Mouse (Mus musculus) midbrain, embryonic 12.5 days (tissue): Measurements from ENCODE around the gene S100a1. TPM values are rescaled to one million over a fixed set of nuclear protein-coding genes. Genes with fewer than 3 reads are reported as not detected.

Experiments used
- ATAC-seq: fragments of 200-750 bp; cut with Nextera tagmentation; 2 replicates; pipeline ENCODE4 v1.8.0; 2017; ENCODE audit warnings: low read depth, moderate TSS enrichment, moderate library complexity; ENCODE audit not compliant: low FRiP score
- H3K27ac ChIP-seq: fragments of 300-500 bp; sonication (generic); replicated peaks from 2 replicates; pipeline ENCODE4 v1.5.1; 2016; ENCODE audit warnings: mild to moderate bottlenecking
- H3K27me3 ChIP-seq: fragments of 300-500 bp; sonication (generic); 2 replicates; pipeline ENCODE4 v1.6.1; 2016; ENCODE audit warnings: mild to moderate bottlenecking
- H3K36me3 ChIP-seq: fragments of 300-500 bp; sonication (generic); 2 replicates; pipeline ENCODE4 v1.6.1; 2016
- H3K4me1 ChIP-seq: fragments of 300-500 bp; sonication (generic); 2 replicates; pipeline ENCODE4 v1.6.1; 2016
- H3K4me2 ChIP-seq: fragments of 300-500 bp; sonication (generic); replicated peaks from 2 replicates; pipeline ENCODE4 v1.6.1; 2016; ENCODE audit warnings: mild to moderate bottlenecking, moderate library complexity
- H3K4me3 ChIP-seq: fragments of 300-500 bp; sonication (generic); 2 replicates; pipeline ENCODE4 v1.5.1; 2016; ENCODE audit warnings: mild to moderate bottlenecking
- H3K9ac ChIP-seq: fragments of 300-500 bp; sonication (generic); replicated peaks from 2 replicates; pipeline ENCODE4 v1.6.1; 2016; ENCODE audit warnings: mild to moderate bottlenecking, moderate library complexity
- H3K9me3 ChIP-seq: fragments of 300-500 bp; sonication (generic); 2 replicates; pipeline ENCODE4 v1.6.1; 2016; ENCODE audit warnings: mild to moderate bottlenecking
- WGBS: fragments of 180-500 bp; shearing (Covaris S2); methylation state at CpG from one replicate; pipeline ENCODE4 v1.1.7; 2016; 5-methylcytosine and 5-hydroxymethylcytosine counted together
- polyA plus RNA-seq: library from polyadenylated mRNA; unstranded; fragments of >200 nt; fragmentation: Nextera tagmentation; extraction: Ambion mirVana; gene quantifications from 2 replicates; pipeline ENCODE4 v1.2.1, GENCODE M21; 2016

S100a1 gene
- polyA plus RNA-seq, 1 experiment from 2014 or later: 6.4 TPM

GRCm38 (mm10) chr3:90527291-90527873, 13.2 kb upstream of the S100a1 start:
- Histone ChIP-seq H3K36me3 (no peaks in the 10 kb centered on the region), H3K27ac (no peak overlapping the region), H3K9ac (no peak overlapping the region), H3K27me3 (peaks cover 4% of the 10 kb centered on the region; the same call in 1 of the 2 replicates), H3K4me1 (no peaks in the 10 kb centered on the region), H3K4me2 (no peak overlapping the region), H3K9me3 (no peaks in the 10 kb centered on the region), H3K4me3 (no peak overlapping the region)
- WGBS: 88% methylated on average over 7 of the region's 7 CpGs
- ATAC-seq: no peak

DNA sequence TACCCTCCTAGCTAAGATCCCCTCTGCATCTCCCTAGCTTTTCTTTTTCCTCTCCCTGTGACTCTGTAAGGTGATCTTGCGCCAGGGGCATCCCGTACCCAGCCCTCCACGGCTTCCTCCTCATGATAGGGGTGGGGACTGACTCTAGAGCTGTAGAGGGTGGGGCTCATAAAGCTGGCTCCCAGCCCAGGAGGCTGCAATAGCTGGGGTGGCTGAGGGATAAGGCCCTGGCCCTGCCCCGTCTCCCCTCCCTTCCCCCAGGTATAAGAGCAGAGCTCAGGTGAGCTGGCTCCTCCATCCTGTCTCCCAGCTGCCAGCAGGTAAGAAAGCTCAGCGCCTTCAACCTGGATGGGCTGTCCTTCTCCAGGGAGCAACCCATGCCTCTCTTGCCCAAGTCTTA, 12.4 kb upstream of the S100a1 start, which contains the start of gene S100a14:
Gene S100a14, plus strand, starts transcription at position 277 of the 400 bp plus-strand sequence.
- Histone ChIP-seq H3K36me3 (no peaks in the 10 kb centered on the region), H3K27ac (no peak within 1 kb of the TSS), H3K27me3 (peaks cover 4% of the 10 kb centered on the region; the same call in 1 of the 2 replicates), H3K4me3 (no peak within 1 kb of the TSS), H3K9ac (no peak within 1 kb of the TSS), H3K4me1 (no peaks in the 10 kb centered on the region), H3K4me2 (no peak within 1 kb of the TSS), H3K9me3 (no peaks in the 10 kb centered on the region)
- ATAC-seq: no peak
- WGBS: 80% methylated on average over 5 of the region's 5 CpGs

GRCm38 (mm10) chr3:90526076-90526475, 11.9 kb upstream of the S100a1 start:
- Histone ChIP-seq H3K9ac (no peak overlapping the region), H3K9me3 (no peaks in the 10 kb centered on the region), H3K4me1 (no peaks in the 10 kb centered on the region), H3K27me3 (peaks cover 4% of the 10 kb centered on the region; the same call in 1 of the 2 replicates), H3K27ac (no peak overlapping the region), H3K36me3 (no peaks in the 10 kb centered on the region), H3K4me3 (no peak overlapping the region), H3K4me2 (no peak overlapping the region)
- 82% methylated on average over 2 of the region's 2 CpGs for WGBS
- ATAC-seq: no peak

DNA sequence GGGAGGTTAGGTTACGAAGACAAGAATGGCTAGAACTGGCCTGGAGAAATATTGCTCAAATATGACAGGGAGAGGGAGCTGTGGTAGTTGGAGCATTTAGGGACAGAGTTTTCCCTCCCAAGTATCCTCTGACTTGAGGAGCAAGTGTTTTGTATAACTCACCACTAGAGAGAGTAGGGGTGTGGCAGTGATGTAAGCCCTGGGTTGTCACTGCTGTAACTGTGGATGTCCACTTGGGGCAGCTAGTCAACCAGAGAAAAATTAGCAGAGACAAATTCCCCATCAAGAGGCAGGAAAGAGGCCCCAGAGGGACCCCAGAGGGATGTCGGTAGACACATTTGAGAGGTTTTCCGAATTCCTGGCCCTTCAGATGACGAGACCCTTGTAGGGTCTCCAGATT, 11.2 kb upstream of the S100a1 start:
- no peaks in the 10 kb centered on the region for H3K4me1 ChIP-seq
- no peaks in the 10 kb centered on the region for H3K36me3 ChIP-seq
- no peak overlapping the region for H3K9ac ChIP-seq
- no peak for ATAC-seq
- peaks cover 4% of the 10 kb centered on the region; the same call in 1 of the 2 replicates for H3K27me3 ChIP-seq
- no peak overlapping the region for H3K27ac ChIP-seq
- H3K4me3 ChIP-seq: no peak overlapping the region
- H3K9me3 ChIP-seq: no peaks in the 10 kb centered on the region
- no peak overlapping the region for H3K4me2 ChIP-seq
- 68% methylated on average over 4 of the region's 4 CpGs for WGBS

DNA sequence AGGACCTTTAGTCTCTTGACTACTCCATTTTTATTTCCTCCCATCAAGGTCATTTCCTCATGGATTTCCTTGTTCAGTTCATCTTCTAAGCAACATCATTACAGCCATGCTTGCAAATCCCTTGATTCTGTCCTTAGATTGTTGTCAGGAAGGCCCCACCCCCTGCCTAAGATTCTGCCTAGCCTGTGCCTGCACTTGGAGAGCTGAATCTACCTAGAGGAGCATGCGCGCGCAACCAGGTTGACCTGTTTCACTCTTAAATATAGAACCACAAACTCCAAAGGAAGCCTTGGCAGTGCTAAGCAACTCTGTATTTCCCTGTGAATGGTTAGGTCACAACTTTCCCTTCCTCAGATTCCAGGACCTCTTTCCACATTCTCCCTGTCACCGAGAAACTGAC, 3.5 kb upstream of the S100a1 start:
- Histone ChIP-seq H3K9me3 (no peaks in the 10 kb centered on the region), H3K4me2 (no peak overlapping the region), H3K4me1 (peaks cover 14% of the 10 kb centered on the region), H3K9ac (no peak overlapping the region), H3K27ac (no peak overlapping the region), H3K27me3 (peaks cover 33% of the 10 kb centered on the region), H3K4me3 (no peak overlapping the region), H3K36me3 (no peaks in the 10 kb centered on the region)
- 85% methylated on average over 4 of the region's 4 CpGs for WGBS
- no peak for ATAC-seq

DNA sequence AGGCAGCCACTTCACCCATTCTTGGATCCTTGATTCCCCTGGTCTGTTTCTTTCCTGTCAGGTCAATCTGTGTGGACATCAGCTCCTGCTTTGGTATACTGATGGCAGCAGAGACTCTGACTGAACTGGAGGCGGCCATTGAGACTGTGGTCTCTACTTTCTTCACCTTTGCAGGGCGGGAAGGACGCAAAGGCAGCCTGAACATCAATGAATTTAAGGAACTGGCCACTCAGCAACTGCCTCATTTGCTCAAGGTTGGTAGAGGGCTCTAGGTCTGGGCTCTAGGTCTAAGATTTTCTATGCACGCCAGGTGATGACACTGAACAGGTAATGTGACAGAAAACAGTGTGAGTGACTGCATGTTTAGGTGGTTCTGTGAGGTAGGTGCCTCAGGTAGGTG, 1.6 kb upstream of the S100a1 start:
- H3K9me3 ChIP-seq: no peaks in the 10 kb centered on the region
- peaks cover 44% of the 10 kb centered on the region for H3K27me3 ChIP-seq
- H3K36me3 ChIP-seq: no peaks in the 10 kb centered on the region
- no peak for ATAC-seq
- 87% methylated on average over 4 of the region's 4 CpGs for WGBS
- peaks cover 14% of the 10 kb centered on the region for H3K4me1 ChIP-seq
- H3K4me3 ChIP-seq: no peak overlapping the region
- no peak overlapping the region for H3K9ac ChIP-seq
- no peak overlapping the region for H3K4me2 ChIP-seq
- no peak overlapping the region for H3K27ac ChIP-seq

DNA sequence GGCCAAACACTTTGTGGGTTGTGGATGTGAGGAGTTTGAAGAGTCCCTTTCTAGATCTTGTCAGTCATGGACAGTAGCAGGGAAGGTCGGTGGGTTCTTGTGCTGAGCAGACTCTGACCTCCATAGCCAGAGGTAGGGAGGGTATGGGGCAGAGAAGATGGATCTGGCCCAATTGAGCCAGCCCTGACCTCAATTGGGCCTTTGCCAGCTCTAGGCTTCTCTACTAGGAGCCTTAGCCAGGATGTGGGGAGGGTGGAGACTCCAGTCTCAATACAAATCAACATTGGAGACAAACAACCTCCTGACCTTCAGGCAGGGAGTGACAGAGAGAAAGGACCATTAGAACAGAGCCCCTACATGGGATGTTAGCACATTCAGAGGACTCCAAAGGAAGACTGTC, 1.1 kb upstream of the S100a1 start:
- Histone ChIP-seq H3K4me3 (peak overlapping the region; percentile 37), H3K27ac (no peak overlapping the region), H3K9me3 (no peaks in the 10 kb centered on the region), H3K27me3 (peaks cover 44% of the 10 kb centered on the region), H3K4me1 (peaks cover 14% of the 10 kb centered on the region), H3K36me3 (no peaks in the 10 kb centered on the region), H3K4me2 (peak overlapping the region; percentile 61), H3K9ac (0 out of 2 replicates have a peak overlapping the region, but pooled peaks have one; percentile 50)
- 53% methylated on average over 1 of the region's 1 CpGs for WGBS
- 0 out of 2 replicates have a peak, but pooled peaks have one; percentile 8 for ATAC-seq

DNA sequence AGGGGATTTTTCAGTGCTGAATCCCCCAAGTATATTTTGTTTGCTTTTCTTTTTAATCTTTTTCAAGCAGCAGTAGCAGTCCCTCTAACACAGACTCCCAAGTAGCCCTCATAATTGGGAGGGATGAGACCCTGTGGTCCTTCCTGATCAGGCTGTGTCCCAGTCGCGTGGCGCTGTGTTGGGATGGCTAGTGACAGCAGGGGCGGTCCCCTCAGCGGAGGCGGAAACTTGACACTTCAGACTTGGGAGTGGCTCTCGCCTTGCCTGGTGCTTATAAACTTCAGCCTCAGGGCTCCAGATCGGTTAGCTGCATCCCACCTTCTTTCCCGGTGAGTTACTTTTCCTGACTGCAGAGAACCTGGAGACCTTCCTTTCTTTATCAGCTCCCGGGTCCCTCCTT, 499 bp upstream of the S100a1 start:
- Histone ChIP-seq H3K27ac (no peak overlapping the region), H3K9me3 (no peaks in the 10 kb centered on the region), H3K4me3 (peak overlapping the region; percentile 37), H3K4me1 (peaks cover 16% of the 10 kb centered on the region), H3K9ac (peak overlapping the region; percentile 50), H3K36me3 (no peaks in the 10 kb centered on the region), H3K27me3 (peaks cover 44% of the 10 kb centered on the region), H3K4me2 (peak overlapping the region; percentile 61)
- WGBS: under 1% methylated on average over 10 of the region's 10 CpGs
- peak; percentile 63 for ATAC-seq

DNA sequence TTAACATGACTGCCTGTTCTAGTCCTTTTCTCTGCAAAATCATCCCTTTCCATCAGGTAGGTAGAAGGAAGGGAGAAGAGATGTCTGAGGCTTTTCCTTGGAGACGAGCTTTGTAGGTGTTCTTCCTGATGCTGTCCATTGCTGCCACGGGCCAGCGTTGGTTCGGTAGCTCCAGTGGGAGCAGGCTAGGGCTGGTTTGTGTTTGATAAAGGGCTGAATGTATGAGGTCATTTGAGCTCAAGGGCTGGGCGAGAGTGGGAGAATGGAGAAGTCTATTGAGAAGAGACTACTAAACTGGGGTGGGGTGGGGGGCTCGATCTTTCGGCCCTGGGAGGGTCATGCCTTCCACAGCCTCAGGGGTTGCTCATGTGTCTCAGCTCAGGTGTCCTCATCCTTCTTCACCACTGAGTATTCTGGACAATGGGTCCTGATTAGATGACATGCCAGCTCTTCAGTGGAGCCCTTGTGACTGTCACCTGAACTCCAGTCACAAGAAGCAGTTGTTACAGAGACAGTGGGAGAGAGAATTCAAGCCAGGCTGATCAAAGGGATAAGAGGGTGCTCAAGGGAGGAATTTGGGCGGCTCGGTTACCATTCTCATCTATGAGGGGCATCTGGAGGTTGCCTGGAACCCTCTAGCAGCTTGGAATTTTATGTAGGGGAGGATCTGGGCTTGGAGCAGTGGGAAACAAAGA, 1.1 kb downstream of the S100a1 start:
- H3K9ac ChIP-seq: no peak overlapping the region
- no peaks in the 10 kb centered on the region for H3K9me3 ChIP-seq
- peaks cover 21% of the 10 kb centered on the region for H3K4me1 ChIP-seq
- no peak overlapping the region for H3K4me2 ChIP-seq
- ATAC-seq: no peak
- 79% methylated on average over 9 of the region's 9 CpGs for WGBS
- H3K27ac ChIP-seq: no peak overlapping the region
- no peaks in the 10 kb centered on the region for H3K36me3 ChIP-seq
- peaks cover 44% of the 10 kb centered on the region for H3K27me3 ChIP-seq
- no peak overlapping the region for H3K4me3 ChIP-seq

DNA sequence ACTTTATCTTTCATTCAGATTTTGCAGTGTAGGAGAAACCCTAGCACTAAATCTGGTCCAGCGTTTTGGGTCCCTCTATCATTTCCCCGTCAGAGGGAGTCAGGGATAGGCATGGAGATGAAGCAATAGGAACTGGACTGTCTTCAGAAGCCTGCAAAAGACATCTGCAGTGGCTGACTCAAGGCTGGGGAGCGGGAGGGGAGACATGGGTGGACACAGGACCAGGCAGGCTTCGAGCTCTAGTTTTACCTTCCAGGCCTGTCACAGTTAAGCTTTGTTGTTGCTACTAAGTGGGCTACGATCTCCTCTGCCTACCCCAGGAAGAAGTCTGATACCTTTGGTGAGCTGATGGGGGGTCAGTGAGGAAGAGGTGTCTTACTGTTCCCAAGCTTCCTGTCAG, 1.9 kb downstream of the S100a1 start:
- no peak overlapping the region for H3K9ac ChIP-seq
- H3K4me2 ChIP-seq: no peak overlapping the region
- peaks cover 44% of the 10 kb centered on the region for H3K27me3 ChIP-seq
- H3K36me3 ChIP-seq: peaks cover 4% of the 10 kb centered on the region
- no peak overlapping the region for H3K4me3 ChIP-seq
- ATAC-seq: no peak
- H3K27ac ChIP-seq: no peak overlapping the region
- peaks cover 29% of the 10 kb centered on the region for H3K4me1 ChIP-seq
- 87% methylated on average over 5 of the region's 5 CpGs for WGBS
- no peaks in the 10 kb centered on the region for H3K9me3 ChIP-seq

DNA sequence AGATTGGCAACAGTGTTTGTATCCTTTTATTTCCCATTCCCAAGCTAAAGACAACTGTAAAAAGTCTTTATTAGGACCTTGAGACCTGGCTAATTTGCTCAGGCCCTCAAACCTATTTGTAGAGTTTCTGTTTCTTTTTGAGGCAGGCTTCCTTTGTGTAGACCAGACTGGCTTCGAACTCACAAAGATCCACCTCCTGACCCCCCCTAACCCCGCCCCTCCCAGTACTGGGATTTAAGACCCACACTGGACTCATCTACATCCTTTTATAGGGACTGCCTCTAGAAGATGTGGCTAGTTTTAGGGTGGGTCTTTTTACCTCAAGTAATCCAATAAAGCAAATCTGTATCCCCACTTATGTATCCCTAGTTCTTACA, 4.5 kb downstream of the S100a1 start:
- H3K36me3 ChIP-seq: peaks cover 28% of the 10 kb centered on the region
- peak overlapping the region; percentile 47 for H3K4me2 ChIP-seq
- no peak overlapping the region for H3K9ac ChIP-seq
- H3K9me3 ChIP-seq: no peaks in the 10 kb centered on the region
- peak; percentile 23; the same call in 1 of the 2 replicates for ATAC-seq
- peak overlapping the region; percentile 31; the same call in 1 of the 2 replicates for H3K27ac ChIP-seq
- H3K4me1 ChIP-seq: peaks cover 25% of the 10 kb centered on the region
- H3K4me3 ChIP-seq: peak overlapping the region; percentile 97
- H3K27me3 ChIP-seq: peaks cover 30% of the 10 kb centered on the region
- WGBS: 14% methylated on average over 2 of the region's 2 CpGs

DNA sequence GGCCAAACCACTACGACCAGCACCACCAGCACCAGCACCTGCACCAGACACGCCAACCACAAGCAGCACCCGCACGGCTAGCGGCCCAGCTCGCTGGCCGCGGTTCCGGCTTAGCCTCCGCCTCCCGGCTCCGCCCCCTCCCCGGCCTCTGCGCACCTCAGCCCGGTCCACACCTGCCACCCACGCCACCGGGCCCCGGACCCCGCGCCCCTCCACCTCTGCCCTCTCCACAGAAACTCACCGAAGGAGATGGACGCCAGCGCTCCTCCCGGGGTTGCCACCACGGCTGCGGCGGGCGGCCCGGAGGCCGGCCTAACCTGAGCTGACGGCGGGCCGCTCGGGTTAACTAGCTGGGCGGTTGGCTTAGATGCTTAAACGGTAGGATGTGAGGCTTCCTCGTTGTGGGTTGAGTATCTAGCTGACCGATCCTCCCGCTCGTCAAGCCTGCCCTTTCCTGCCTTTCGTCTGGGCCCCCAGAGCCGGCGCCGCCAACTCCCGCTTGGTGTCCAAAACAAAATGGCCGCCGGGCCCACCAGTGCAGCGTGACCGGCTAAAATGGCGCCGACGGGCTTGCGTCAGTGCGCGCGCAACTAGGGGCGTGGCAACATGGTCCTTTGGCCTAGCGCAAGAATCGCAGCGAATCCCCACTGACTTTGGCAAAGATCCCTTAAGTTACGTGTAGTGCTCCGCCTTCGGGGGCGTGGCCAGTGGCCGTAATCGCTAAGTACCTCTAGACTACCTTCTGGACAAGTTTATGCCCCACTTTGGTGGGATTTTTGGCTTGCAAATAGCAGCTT, 5.0 kb downstream of the S100a1 start, which contains the start of gene Chtop:
Gene Chtop, minus strand, starts transcription at position 549 of the 797 bp plus-strand sequence.
- Histone ChIP-seq H3K9ac (peak within 1 kb of the TSS; percentile 99), H3K4me3 (peak within 1 kb of the TSS; percentile 97), H3K27ac (peak within 1 kb of the TSS; percentile 92), H3K9me3 (no peaks in the 10 kb centered on the region), H3K36me3 (peaks cover 33% of the 10 kb centered on the region), H3K4me1 (peaks cover 20% of the 10 kb centered on the region), H3K4me2 (peak within 1 kb of the TSS; percentile 80), H3K27me3 (peaks cover 25% of the 10 kb centered on the region)
- 0% methylated on average over 63 of the region's 66 CpGs for WGBS
- peak; percentile 92 for ATAC-seq
